Mouse (Mus musculus) lung, adult 2 months (tissue): ENCODE data around the gene Slc23a2. TPM values are rescaled to one million over a fixed set of nuclear protein-coding genes. Genes with fewer than 3 reads are reported as not detected.

Experiments
- DNase-seq: peaks from one replicate; pipeline ENCODE4 v3.0.0; 2022
- H3K4me1 ChIP-seq: fragments of 200-500 bp; 2 replicates; pipeline ENCODE4 v1.6.1; 2011; ENCODE audit warnings: low read length; ENCODE audit not compliant: control insufficient read depth, insufficient read depth
- H3K4me3 ChIP-seq: fragments of 200-500 bp; replicated peaks from 2 replicates; pipeline ENCODE3; 2011; ENCODE audit warnings: low read depth, mild to moderate bottlenecking, control low read depth, low read length; ENCODE audit errors: extremely low read depth
- CTCF ChIP-seq: fragments of 200-500 bp; IDR thresholded peaks from 2 replicates; pipeline ENCODE4 v1.5.1; 2011; ENCODE audit warnings: mild to moderate bottlenecking, low read length, control low read depth; ENCODE audit not compliant: insufficient read depth
- POLR2A ChIP-seq: fragments of 200-500 bp; IDR thresholded peaks from 2 replicates; pipeline ENCODE4 v1.6.1; 2011; ENCODE audit warnings: low read depth, mild to moderate bottlenecking, control low read depth, low read length, borderline replicate concordance; ENCODE audit errors: extremely low read depth
- WGBS: fragments of 180-500 bp; shearing (Covaris S2); methylation state at CpG from one replicate; pipeline ENCODE4 v1.1.7; 2018; 5-methylcytosine and 5-hydroxymethylcytosine counted together
- polyA plus RNA-seq: library from polyadenylated mRNA; depleted of rRNA; stranded (reverse); fragments of >200 nt; gene quantifications from 2 replicates; pipeline ENCODE4 v1.2.3, GENCODE M21; 2012

Gene Slc23a2
- polyA plus RNA-seq, 1 experiment = 82.2 TPM

GRCm38 (mm10) chr2:132029646-132030417, 115.1 kb downstream of the Slc23a2 start, which contains the start of gene Rassf2:
Rassf2 (minus strand) TSS chr2:132030258.
- Histone ChIP-seq H3K4me1 (peaks cover 5% of the 10 kb centered on the region; the same call in 1 of the 2 replicates), H3K4me3 (peak within 1 kb of the TSS; percentile 73)
- peak; percentile 75 for DNase-seq
- TF ChIP-seq POLR2A (0 out of 2 replicates have a peak, but pooled peaks have one; percentile 5), CTCF (no peak)
- WGBS = under 1% methylated on average over 45 of the region's 48 CpGs

GRCm38 (mm10) chr2:132028894-132029605, 115.9 kb downstream of the Slc23a2 start:
- under 1% methylated on average over 36 of the region's 36 CpGs for WGBS
- peak overlapping the region; percentile 73 for H3K4me3 ChIP-seq
- 0 out of 2 replicates have a peak, but pooled peaks have one; percentile 6 for TF ChIP-seq POLR2A
- TF ChIP-seq CTCF = no peak
- DNase-seq = peak; percentile 68
- H3K4me1 ChIP-seq = peaks cover 5% of the 10 kb centered on the region; the same call in 1 of the 2 replicates

- H3K4me1 ChIP-seq = peaks cover 5% of the 10 kb centered on the region; the same call in 1 of the 2 replicates
- DNase-seq = no peak
- H3K4me3 ChIP-seq = no peak overlapping the region
- 45% methylated on average over 5 of the region's 5 CpGs for WGBS
- no peak for TF ChIP-seq CTCF
- TF ChIP-seq POLR2A = no peak
Measured at GRCm38 (mm10) chr2:132028107-132028506, 116.8 kb downstream of the Slc23a2 start.

DNA sequence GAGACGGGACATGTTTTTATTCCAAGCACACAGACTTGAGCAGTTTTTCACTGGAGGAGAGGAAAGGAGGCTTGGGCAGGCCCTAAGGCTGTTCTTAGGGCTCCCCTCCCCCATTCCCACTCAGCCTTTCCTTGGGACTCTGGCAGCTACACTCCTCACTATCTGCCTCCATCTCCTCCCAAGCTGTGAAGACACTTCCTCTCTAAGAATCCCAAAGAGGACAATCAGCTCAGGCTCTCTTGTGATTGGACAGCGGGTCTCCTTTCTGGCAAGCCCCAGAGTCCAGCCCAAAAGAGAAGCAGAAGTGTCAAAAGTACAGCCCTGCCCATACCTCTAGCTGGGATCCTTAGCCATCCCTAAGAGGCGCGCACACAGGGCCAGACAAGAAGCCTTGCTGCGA, 117.5 kb downstream of the Slc23a2 start:
- peaks cover 8% of the 10 kb centered on the region; the same call in 1 of the 2 replicates for H3K4me1 ChIP-seq
- TF ChIP-seq POLR2A = no peak
- TF ChIP-seq CTCF = no peak
- H3K4me3 ChIP-seq = no peak overlapping the region
- WGBS = 58% methylated on average over 5 of the region's 5 CpGs
- DNase-seq = no peak

GRCm38 (mm10) chr2:132024028-132024427, 120.9 kb downstream of the Slc23a2 start:
- H3K4me3 ChIP-seq = no peak overlapping the region
- DNase-seq = no peak
- TF ChIP-seq POLR2A (no peak), CTCF (no peak)
- peaks cover 15% of the 10 kb centered on the region for H3K4me1 ChIP-seq
- 75% methylated on average over 4 of the region's 4 CpGs for WGBS

DNA sequence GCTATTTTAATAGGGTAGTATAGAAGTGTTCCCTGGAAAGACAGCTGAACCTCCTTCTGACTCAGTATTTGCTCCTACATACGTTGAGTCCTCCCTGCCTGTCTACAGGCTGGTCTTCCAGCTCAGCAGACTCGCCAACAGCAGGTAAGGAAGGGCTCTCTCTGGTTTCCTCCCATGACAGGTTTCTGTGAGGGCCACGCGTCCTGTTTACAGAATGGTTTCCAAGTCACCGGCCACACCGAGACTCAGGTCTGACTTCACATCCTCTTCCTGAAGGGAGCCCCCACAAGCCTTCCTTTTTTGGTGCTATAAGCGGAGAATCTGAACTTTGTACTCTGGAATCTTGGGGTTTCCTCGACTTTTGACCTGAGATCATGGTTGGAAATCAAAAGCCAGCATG, 122.3 kb downstream of the Slc23a2 start:
- Histone ChIP-seq H3K4me3 (no peak overlapping the region), H3K4me1 (peaks cover 24% of the 10 kb centered on the region)
- TF ChIP-seq CTCF (no peak), POLR2A (no peak)
- WGBS = 45% methylated on average over 8 of the region's 8 CpGs
- no peak for DNase-seq

DNA sequence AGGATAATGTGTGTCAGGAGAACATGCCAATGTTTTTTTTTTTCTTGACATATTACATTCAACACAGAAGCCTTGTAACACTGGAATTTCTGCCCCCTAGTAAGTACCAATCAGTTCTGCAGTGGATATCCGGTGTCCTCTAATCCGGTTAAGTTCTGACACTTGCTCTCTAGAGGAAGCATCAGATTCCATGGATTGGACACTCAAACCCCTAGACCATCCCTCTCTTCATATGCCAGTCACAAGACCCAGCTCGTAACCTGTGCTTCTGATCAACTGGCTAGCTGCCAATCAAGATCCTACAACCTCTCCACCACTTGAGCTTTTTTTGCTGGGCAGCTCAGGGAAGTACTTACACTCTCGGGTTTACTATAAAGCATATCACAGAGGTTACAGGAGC, 123.3 kb downstream of the Slc23a2 start:
- TF ChIP-seq POLR2A (no peak), CTCF (no peak)
- Histone ChIP-seq H3K4me3 (no peak overlapping the region), H3K4me1 (peaks cover 26% of the 10 kb centered on the region)
- no peak for DNase-seq
- WGBS = 50% methylated on average over 4 of the region's 4 CpGs

DNA sequence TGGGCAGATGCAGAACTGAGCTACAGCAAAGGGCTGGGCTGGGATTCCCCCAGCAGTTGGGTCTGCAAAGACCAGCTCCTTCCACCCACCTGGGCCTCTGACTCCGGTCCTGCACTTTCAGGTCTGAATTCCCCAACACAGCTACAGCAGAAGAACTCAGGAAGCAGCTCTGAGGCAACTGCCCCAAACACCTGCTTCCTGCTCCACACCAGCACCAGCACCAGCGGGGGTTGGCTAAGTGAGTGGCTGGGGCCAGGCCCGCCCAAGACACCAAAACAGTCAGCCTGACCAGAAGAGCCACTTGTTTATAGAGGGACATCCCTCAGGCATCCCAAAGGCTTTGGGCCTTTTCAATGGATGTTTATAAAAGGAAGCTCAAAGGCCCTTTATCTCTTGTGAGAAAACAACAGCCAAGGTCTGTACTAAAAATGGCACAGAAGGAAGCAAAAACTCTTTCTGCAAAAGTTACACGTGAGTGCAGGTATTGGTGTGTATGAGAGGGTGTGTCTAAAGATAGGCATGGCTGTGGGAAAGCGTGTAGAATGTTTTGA, 123.8 kb downstream of the Slc23a2 start:
- Histone ChIP-seq H3K4me1 (peaks cover 26% of the 10 kb centered on the region), H3K4me3 (no peak overlapping the region)
- peak; percentile 47 for DNase-seq
- TF ChIP-seq CTCF = no peak
- no peak; the same call in 1 of the 2 replicates for TF ChIP-seq POLR2A
- WGBS = 30% methylated on average over 5 of the region's 5 CpGs

GRCm38 (mm10) chr2:132020420-132020819, 124.5 kb downstream of the Slc23a2 start:
- TF ChIP-seq POLR2A = no peak
- TF ChIP-seq CTCF = no peak
- DNase-seq = no peak
- Histone ChIP-seq H3K4me1 (peaks cover 26% of the 10 kb centered on the region), H3K4me3 (peak overlapping the region; percentile 2)
- 55% methylated on average over 7 of the region's 7 CpGs for WGBS
